Mouse (Mus musculus): ENCODE results near the gene Atp6v1g3. TPM values are rescaled to one million over a fixed set of nuclear protein-coding genes. Genes with fewer than 3 reads are reported as not detected.

Gene Atp6v1g3
- polyA plus RNA-seq (2015; fragmentation: Nextera tagmentation; extraction: Ambion mirVana) = not detected in 2 replicates

- no peaks in the 10 kb centered on the region for H3K27me3 ChIP-seq
- no peak within 1 kb of the TSS for H3K4me3 ChIP-seq
- H3K9ac ChIP-seq = no peak within 1 kb of the TSS
- no peaks in the 10 kb centered on the region for H3K9me3 ChIP-seq
- no peaks in the 10 kb centered on the region for H3K4me1 ChIP-seq (replicated peaks)
- no peak within 1 kb of the TSS for H3K27ac ChIP-seq (replicated peaks)
- WGBS = 99% methylated on average over 2 of the region's 2 CpGs
- no peaks in the 10 kb centered on the region for H3K36me3 ChIP-seq
- ATAC-seq (ENCODE audit: low read depth) = no peak
- no peak within 1 kb of the TSS for H3K4me2 ChIP-seq
Observed at GRCm38 (mm10) chr1:138273438-138273837, at the start of gene Atp6v1g3. TSS of gene Atp6v1g3 (plus strand) at chr1:138273738.

GRCm38 (mm10) chr1:138233051-138233450, 40.5 kb upstream of the Atp6v1g3 start:
- Histone ChIP-seq H3K4me1 (replicated peaks) (no peaks in the 10 kb centered on the region), H3K9ac (no peak overlapping the region), H3K27ac (replicated peaks) (no peak overlapping the region), H3K4me3 (no peak overlapping the region), H3K9me3 (no peaks in the 10 kb centered on the region), H3K36me3 (no peaks in the 10 kb centered on the region), H3K27me3 (no peaks in the 10 kb centered on the region), H3K4me2 (no peak overlapping the region)
- no peak for ATAC-seq (ENCODE audit: low read depth)

GRCm38 (mm10) chr1:138237252-138237651, 36.3 kb upstream of the Atp6v1g3 start:
- 90% methylated on average over 2 of the region's 2 CpGs for WGBS

GRCm38 (mm10) chr1:138243947-138244346, 29.6 kb upstream of the Atp6v1g3 start:
- ATAC-seq (ENCODE audit: low read depth) = peak; percentile 44; the same call in 1 of the 2 replicates
- Histone ChIP-seq H3K27ac (replicated peaks) (peak overlapping the region; percentile 57; the same call in 1 of the 2 replicates), H3K9ac (0 out of 2 replicates have a peak overlapping the region, but pooled peaks have one; percentile 41), H3K36me3 (no peaks in the 10 kb centered on the region), H3K27me3 (no peaks in the 10 kb centered on the region), H3K4me3 (no peak overlapping the region), H3K9me3 (no peaks in the 10 kb centered on the region), H3K4me2 (no peak overlapping the region; the same call in 1 of the 2 replicates), H3K4me1 (replicated peaks) (peaks cover 21% of the 10 kb centered on the region)
- WGBS = 41% methylated on average over 5 of the region's 5 CpGs

More at GRCm38 (mm10) chr1:138237252-138237651, 36.3 kb upstream of the Atp6v1g3 start:
- Histone ChIP-seq H3K27ac (replicated peaks) (no peak overlapping the region), H3K4me2 (no peak overlapping the region), H3K4me3 (no peak overlapping the region), H3K36me3 (no peaks in the 10 kb centered on the region), H3K9me3 (no peaks in the 10 kb centered on the region), H3K27me3 (no peaks in the 10 kb centered on the region), H3K9ac (no peak overlapping the region), H3K4me1 (replicated peaks) (no peaks in the 10 kb centered on the region)
- ATAC-seq (ENCODE audit: low read depth) = no peak

GRCm38 (mm10) chr1:138244485-138244884, 29.1 kb upstream of the Atp6v1g3 start:
- H3K27me3 ChIP-seq = no peaks in the 10 kb centered on the region
- ATAC-seq (ENCODE audit: low read depth) = peak; percentile 79
- 0 out of 2 replicates have a peak overlapping the region, but pooled peaks have one; percentile 1 for H3K4me3 ChIP-seq
- H3K9me3 ChIP-seq = no peaks in the 10 kb centered on the region
- 15% methylated on average over 7 of the region's 7 CpGs for WGBS
- H3K9ac ChIP-seq = 0 out of 2 replicates have a peak overlapping the region, but pooled peaks have one; percentile 41
- peak overlapping the region; percentile 57; the same call in 1 of the 2 replicates for H3K27ac ChIP-seq (replicated peaks)
- peak overlapping the region; percentile 32 for H3K4me2 ChIP-seq
- H3K36me3 ChIP-seq = no peaks in the 10 kb centered on the region
- peaks cover 21% of the 10 kb centered on the region for H3K4me1 ChIP-seq (replicated peaks)

- no peak overlapping the region for H3K4me3 ChIP-seq
- H3K27ac ChIP-seq (replicated peaks) = peak overlapping the region; percentile 57
- no peaks in the 10 kb centered on the region for H3K36me3 ChIP-seq
- H3K4me1 ChIP-seq (replicated peaks) = peaks cover 21% of the 10 kb centered on the region
- no peak overlapping the region for H3K9ac ChIP-seq
- H3K27me3 ChIP-seq = no peaks in the 10 kb centered on the region
- ATAC-seq (ENCODE audit: low read depth) = peak; percentile 52; the same call in 1 of the 2 replicates
- 65% methylated on average over 4 of the region's 4 CpGs for WGBS
- H3K9me3 ChIP-seq = no peaks in the 10 kb centered on the region
- H3K4me2 ChIP-seq = peak overlapping the region; percentile 32
Observed at GRCm38 (mm10) chr1:138245103-138245502, 28.4 kb upstream of the Atp6v1g3 start.

- Histone ChIP-seq H3K27ac (replicated peaks) (peak overlapping the region; percentile 57), H3K9me3 (no peaks in the 10 kb centered on the region), H3K9ac (no peak overlapping the region), H3K4me1 (replicated peaks) (peaks cover 21% of the 10 kb centered on the region), H3K27me3 (no peaks in the 10 kb centered on the region), H3K36me3 (no peaks in the 10 kb centered on the region), H3K4me3 (no peak overlapping the region), H3K4me2 (no peak overlapping the region)
- 0 out of 2 replicates have a peak, but pooled peaks have one; percentile 55 for ATAC-seq (ENCODE audit: low read depth)
- 59% methylated on average over 3 of the region's 3 CpGs for WGBS
Observed at GRCm38 (mm10) chr1:138245533-138245932, 28.0 kb upstream of the Atp6v1g3 start.

GRCm38 (mm10) chr1:138246438-138247164, 26.9 kb upstream of the Atp6v1g3 start:
- no peak overlapping the region for H3K4me2 ChIP-seq
- no peaks in the 10 kb centered on the region for H3K36me3 ChIP-seq
- H3K4me1 ChIP-seq (replicated peaks) = peaks cover 21% of the 10 kb centered on the region
- no peaks in the 10 kb centered on the region for H3K9me3 ChIP-seq
- no peak overlapping the region for H3K4me3 ChIP-seq
- H3K27ac ChIP-seq (replicated peaks) = peak overlapping the region; percentile 46; the same call in 1 of the 2 replicates
- ATAC-seq (ENCODE audit: low read depth) = peak; percentile 86
- no peak overlapping the region for H3K9ac ChIP-seq
- no peaks in the 10 kb centered on the region for H3K27me3 ChIP-seq
- 54% methylated on average over 7 of the region's 7 CpGs for WGBS

- no peak for ATAC-seq (ENCODE audit: low read depth)
- Histone ChIP-seq H3K9ac (no peak overlapping the region), H3K27ac (replicated peaks) (no peak overlapping the region), H3K9me3 (no peaks in the 10 kb centered on the region), H3K36me3 (no peaks in the 10 kb centered on the region), H3K4me3 (no peak overlapping the region), H3K4me1 (replicated peaks) (peaks cover 21% of the 10 kb centered on the region), H3K4me2 (no peak overlapping the region), H3K27me3 (no peaks in the 10 kb centered on the region)
- WGBS = 83% methylated on average over 8 of the region's 8 CpGs
Observed at GRCm38 (mm10) chr1:138247699-138248483, 25.6 kb upstream of the Atp6v1g3 start.

- WGBS = 83% methylated on average over 2 of the region's 2 CpGs
- no peaks in the 10 kb centered on the region for H3K9me3 ChIP-seq
- no peak overlapping the region for H3K4me3 ChIP-seq
- H3K4me2 ChIP-seq = no peak overlapping the region
- no peaks in the 10 kb centered on the region for H3K36me3 ChIP-seq
- no peaks in the 10 kb centered on the region for H3K27me3 ChIP-seq
- no peak overlapping the region for H3K27ac ChIP-seq (replicated peaks)
- no peak for ATAC-seq (ENCODE audit: low read depth)
- peaks cover 21% of the 10 kb centered on the region for H3K4me1 ChIP-seq (replicated peaks)
- no peak overlapping the region for H3K9ac ChIP-seq
Observed at GRCm38 (mm10) chr1:138248770-138249169, 24.8 kb upstream of the Atp6v1g3 start.

GRCm38 (mm10) chr1:138250951-138251350, 22.6 kb upstream of the Atp6v1g3 start:
- no peak for ATAC-seq (ENCODE audit: low read depth)
- WGBS = 47% methylated on average over 2 of the region's 2 CpGs
- no peak overlapping the region for H3K27ac ChIP-seq (replicated peaks)

GRCm38 (mm10) chr1:138256172-138256789, 17.3 kb upstream of the Atp6v1g3 start:
- 94% methylated on average over 4 of the region's 4 CpGs for WGBS
- no peak for ATAC-seq (ENCODE audit: low read depth)
- H3K9ac ChIP-seq = no peak overlapping the region
- no peaks in the 10 kb centered on the region for H3K36me3 ChIP-seq
- H3K9me3 ChIP-seq = no peaks in the 10 kb centered on the region
- H3K27me3 ChIP-seq = no peaks in the 10 kb centered on the region
- H3K4me1 ChIP-seq (replicated peaks) = no peaks in the 10 kb centered on the region
- no peak overlapping the region for H3K27ac ChIP-seq (replicated peaks)
- no peak overlapping the region for H3K4me3 ChIP-seq
- H3K4me2 ChIP-seq = no peak overlapping the region

More at GRCm38 (mm10) chr1:138250951-138251350, 22.6 kb upstream of the Atp6v1g3 start:
- Histone ChIP-seq H3K9me3 (no peaks in the 10 kb centered on the region), H3K4me1 (replicated peaks) (peaks cover 5% of the 10 kb centered on the region), H3K36me3 (no peaks in the 10 kb centered on the region), H3K27me3 (no peaks in the 10 kb centered on the region), H3K4me3 (no peak overlapping the region), H3K4me2 (no peak overlapping the region), H3K9ac (no peak overlapping the region)
